Mouse (Mus musculus) heart, embryonic 14.5 days (tissue): ENCODE data around the gene C8g. TPM values are rescaled to one million over a fixed set of nuclear protein-coding genes. Genes with fewer than 3 reads are reported as not detected.

Experiments used
- ATAC-seq: fragments of 200-750 bp; cut with Nextera tagmentation; 2 replicates; pipeline ENCODE4 v1.8.0; 2017; ENCODE audit warnings: low read depth, moderate TSS enrichment; ENCODE audit not compliant: insufficient number of reproducible peaks, insufficient read depth, low FRiP score
- H3K27ac ChIP-seq, 2 experiments: fragments of 200-500 bp in 1 of 2; fragments of 300-500 bp in 1 of 2; sonication (generic) in 1 of 2; replicated peaks in 1 of 2; 2 replicates each; pipeline ENCODE4 v1.5.1; 2012 to 2014; ENCODE audit warnings: low read depth in 2 of 2, low read length in 2 of 2, control low read depth in 1 of 2, mild to moderate bottlenecking in 1 of 2, mixed read lengths in 1 of 2; ENCODE audit not compliant: control insufficient read depth in 1 of 2, insufficient read depth in 1 of 2
- H3K27me3 ChIP-seq: fragments of 300-500 bp; sonication (generic); 2 replicates; pipeline ENCODE4 v1.6.1; 2014; ENCODE audit warnings: mild to moderate bottlenecking, low read length, control low read depth; ENCODE audit not compliant: control insufficient read depth, insufficient read depth
- H3K36me3 ChIP-seq: fragments of 300-500 bp; sonication (generic); 2 replicates; pipeline ENCODE4 v1.6.1; 2014; ENCODE audit warnings: mild to moderate bottlenecking, control low read depth, low read length, mixed read lengths; ENCODE audit not compliant: control insufficient read depth, insufficient read depth
- H3K4me1 ChIP-seq, 2 experiments: fragments of 200-500 bp in 1 of 2; fragments of 300-500 bp in 1 of 2; sonication (generic) in 1 of 2; 2 replicates each; pipeline ENCODE4 v1.6.1; 2012 to 2014; ENCODE audit warnings: low read length in 2 of 2, control low read depth in 1 of 2, mixed read lengths in 1 of 2; ENCODE audit not compliant: control insufficient read depth in 2 of 2, insufficient read depth in 2 of 2
- H3K4me2 ChIP-seq: fragments of 300-500 bp; sonication (generic); 2 replicates; pipeline ENCODE4 v1.6.1; 2014; ENCODE audit warnings: mild to moderate bottlenecking, low read length
- H3K4me3 ChIP-seq, 2 experiments: fragments of 200-500 bp in 1 of 2; fragments of 300-500 bp in 1 of 2; sonication (generic) in 1 of 2; 2 replicates each; pipeline ENCODE4 v1.5.1; 2012 to 2014; ENCODE audit warnings: low read length in 2 of 2, mild to moderate bottlenecking in 2 of 2, control low read depth in 1 of 2, low read depth in 1 of 2, moderate library complexity in 1 of 2; ENCODE audit not compliant: control insufficient read depth in 1 of 2, insufficient read depth in 1 of 2
- H3K9ac ChIP-seq: fragments of 300-500 bp; sonication (generic); 2 replicates; pipeline ENCODE4 v1.6.1; 2014; ENCODE audit warnings: mild to moderate bottlenecking, low read length
- H3K9me3 ChIP-seq: fragments of 300-500 bp; sonication (generic); 2 replicates; pipeline ENCODE4 v1.6.1; 2016; ENCODE audit warnings: low read length, control low read depth; ENCODE audit not compliant: control insufficient read depth
- WGBS: fragments of 180-500 bp; shearing (Covaris S2); extraction: QIAGEN DNeasy Blood & Tissue Kit; methylation state at CpG from one replicate; pipeline ENCODE4 v1.1.7; 2014; 5-methylcytosine and 5-hydroxymethylcytosine counted together
- polyA plus RNA-seq: library from polyadenylated mRNA; unstranded; fragments of >200 nt; fragmentation: Nextera tagmentation; extraction: Ambion mirVana; gene quantifications from 2 replicates; pipeline ENCODE4 v1.2.1, GENCODE M21; 2014

Gene C8g
- polyA plus RNA-seq, 1 experiment from 2014 or later = 4.9 TPM

GRCm38 (mm10) chr2:25498622-25499478 lies 2.7 kb downstream of the C8g start:
- no peaks in the 10 kb centered on the region for H3K27me3 ChIP-seq
- peaks cover 16% of the 10 kb centered on the region for H3K36me3 ChIP-seq
- H3K27ac ChIP-seq = no peak overlapping the region
- no peak for ATAC-seq
- H3K4me2 ChIP-seq = no peak overlapping the region
- no peak overlapping the region for H3K9ac ChIP-seq
- H3K4me1 ChIP-seq = peaks cover 14 to 19% of the 10 kb centered on the region in 2 experiments
- no peaks in the 10 kb centered on the region for H3K9me3 ChIP-seq
- no peak overlapping the region for H3K4me3 ChIP-seq
- 63% methylated on average over 15 of the region's 15 CpGs for WGBS

GRCm38 (mm10) chr2:25497846-25498575 lies 3.5 kb downstream of the C8g start:
- no peak overlapping the region for H3K4me3 ChIP-seq
- H3K9me3 ChIP-seq = no peaks in the 10 kb centered on the region
- ATAC-seq = no peak
- no peak overlapping the region for H3K4me2 ChIP-seq
- WGBS = 47% methylated on average over 6 of the region's 6 CpGs
- H3K27ac ChIP-seq = no peak overlapping the region
- peaks cover 8% of the 10 kb centered on the region for H3K36me3 ChIP-seq
- peaks cover 14 to 19% of the 10 kb centered on the region in 2 experiments for H3K4me1 ChIP-seq
- H3K9ac ChIP-seq = no peak overlapping the region
- no peaks in the 10 kb centered on the region for H3K27me3 ChIP-seq

- H3K27ac ChIP-seq = no peak overlapping the region
- no peak overlapping the region for H3K4me2 ChIP-seq
- no peaks in the 10 kb centered on the region for H3K9me3 ChIP-seq
- no peak overlapping the region for H3K9ac ChIP-seq
- WGBS = 38% methylated on average over 4 of the region's 4 CpGs
- no peak overlapping the region for H3K4me3 ChIP-seq
- ATAC-seq = no peak
- no peaks in the 10 kb centered on the region for H3K36me3 ChIP-seq
- peaks cover 8 to 13% of the 10 kb centered on the region in 2 experiments for H3K4me1 ChIP-seq
- H3K27me3 ChIP-seq = no peaks in the 10 kb centered on the region
Measured at GRCm38 (mm10) chr2:25496462-25496861, 5.1 kb downstream of the C8g start.

GRCm38 (mm10) chr2:25493476-25493961 lies 8.0 kb downstream of the C8g start, which contains the start of gene Lcn12:
Gene Lcn12 (minus strand): TSS chr2:25493911.
- no peaks in the 10 kb centered on the region for H3K27me3 ChIP-seq
- peaks cover 3 to 5% of the 10 kb centered on the region in 2 experiments; a peak in 1 of 4 replicates for H3K4me1 ChIP-seq
- H3K9ac ChIP-seq = no peak within 1 kb of the TSS
- no peaks in the 10 kb centered on the region for H3K36me3 ChIP-seq
- H3K9me3 ChIP-seq = no peaks in the 10 kb centered on the region
- H3K4me2 ChIP-seq = no peak within 1 kb of the TSS
- ATAC-seq = no peak
- H3K27ac ChIP-seq = no peak within 1 kb of the TSS
- 82% methylated on average over 5 of the region's 5 CpGs for WGBS
- H3K4me3 ChIP-seq = no peak within 1 kb of the TSS

GRCm38 (mm10) chr2:25492988-25493387 lies 8.5 kb downstream of the C8g start:
- ATAC-seq = no peak
- no peaks in the 10 kb centered on the region for H3K9me3 ChIP-seq
- H3K4me2 ChIP-seq = no peak overlapping the region
- no peaks in the 10 kb centered on the region for H3K27me3 ChIP-seq
- H3K4me3 ChIP-seq = no peak overlapping the region
- H3K9ac ChIP-seq = no peak overlapping the region
- peaks cover 1 to 4% of the 10 kb centered on the region in 2 experiments; a peak in 1 of 4 replicates for H3K4me1 ChIP-seq
- no peak overlapping the region for H3K27ac ChIP-seq
- no peaks in the 10 kb centered on the region for H3K36me3 ChIP-seq
- WGBS = 73% methylated on average over 5 of the region's 5 CpGs

GRCm38 (mm10) chr2:25488671-25489068 lies 12.8 kb downstream of the C8g start:
- Histone ChIP-seq H3K27ac (no peak overlapping the region), H3K4me3 (no peak overlapping the region), H3K9me3 (no peaks in the 10 kb centered on the region), H3K36me3 (no peaks in the 10 kb centered on the region), H3K9ac (no peak overlapping the region), H3K4me2 (no peak overlapping the region), H3K4me1 (no peaks in the 10 kb centered on the region), H3K27me3 (no peaks in the 10 kb centered on the region)
- no peak for ATAC-seq
- WGBS = 69% methylated on average over 7 of the region's 7 CpGs

GRCm38 (mm10) chr2:25487965-25488670 lies 13.4 kb downstream of the C8g start:
- ATAC-seq = no peak
- Histone ChIP-seq H3K4me2 (no peak overlapping the region), H3K4me3 (no peak overlapping the region), H3K36me3 (no peaks in the 10 kb centered on the region), H3K9me3 (no peaks in the 10 kb centered on the region), H3K27me3 (no peaks in the 10 kb centered on the region), H3K9ac (no peak overlapping the region), H3K27ac (no peak overlapping the region), H3K4me1 (no peaks in the 10 kb centered on the region)
- WGBS = 69% methylated on average over 6 of the region's 6 CpGs
